Mouse (Mus musculus): Measurements from ENCODE around the gene Lypd5.
A peak's percentile ranks its signal among the peaks of the same experiment; 100 is the strongest.

The Lypd5 gene

DNA sequence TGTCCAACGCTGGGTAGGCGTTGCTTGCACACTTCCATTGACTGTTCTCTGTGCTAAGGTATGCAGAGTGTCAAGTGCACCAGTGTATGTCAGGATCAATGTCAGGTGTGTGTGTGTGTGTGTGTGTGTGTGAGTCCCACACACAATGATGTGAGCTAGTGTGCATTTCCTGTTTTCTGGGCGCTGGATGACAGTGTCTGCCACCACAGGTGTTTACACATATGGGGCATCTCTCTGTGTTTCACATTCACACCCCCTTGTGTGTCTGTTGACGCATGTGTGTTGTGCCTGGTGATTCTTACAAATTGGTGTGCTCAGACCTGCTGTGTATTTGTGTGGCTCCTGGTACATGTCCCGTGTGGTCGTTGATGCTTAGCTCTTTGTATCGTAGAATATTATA lies 19.9 kb downstream of the Lypd5 start:
- Histone ChIP-seq H3K27me3 (ENCODE audit: control insufficient read depth, insufficient read depth, low read length, poor library complexity, severe bottlenecking) (no peaks in the 10 kb centered on the region), H3K36me3 (ENCODE audit: control insufficient read depth, insufficient read depth, low read length, poor library complexity, severe bottlenecking) (no peaks in the 10 kb centered on the region)
- peak; percentile 35 for DNase-seq (ENCODE audit: low read depth, low spot score)

- Histone ChIP-seq H3K27me3 (ENCODE audit: control insufficient read depth, insufficient read depth, low read length, poor library complexity, severe bottlenecking) (no peaks in the 10 kb centered on the region), H3K36me3 (ENCODE audit: control insufficient read depth, insufficient read depth, low read length, poor library complexity, severe bottlenecking) (no peaks in the 10 kb centered on the region)
- peak; percentile 79 for DNase-seq (ENCODE audit: low read depth, low spot score)
These were observed 20.9 kb downstream of the Lypd5 start, which contains the start of gene Kcnn4 for GRCm38 (mm10) chr7:24369731-24370541. Gene Kcnn4 (plus strand): TSS chr7:24370263.

- DNase-seq (ENCODE audit: low read depth, low spot score): no peak
- H3K36me3 ChIP-seq (ENCODE audit: control insufficient read depth, insufficient read depth, low read length, poor library complexity, severe bottlenecking): no peaks in the 10 kb centered on the region
- H3K27me3 ChIP-seq (ENCODE audit: control insufficient read depth, insufficient read depth, low read length, poor library complexity, severe bottlenecking): no peaks in the 10 kb centered on the region
These were observed 22.2 kb downstream of the Lypd5 start for GRCm38 (mm10) chr7:24371012-24371808.

DNA sequence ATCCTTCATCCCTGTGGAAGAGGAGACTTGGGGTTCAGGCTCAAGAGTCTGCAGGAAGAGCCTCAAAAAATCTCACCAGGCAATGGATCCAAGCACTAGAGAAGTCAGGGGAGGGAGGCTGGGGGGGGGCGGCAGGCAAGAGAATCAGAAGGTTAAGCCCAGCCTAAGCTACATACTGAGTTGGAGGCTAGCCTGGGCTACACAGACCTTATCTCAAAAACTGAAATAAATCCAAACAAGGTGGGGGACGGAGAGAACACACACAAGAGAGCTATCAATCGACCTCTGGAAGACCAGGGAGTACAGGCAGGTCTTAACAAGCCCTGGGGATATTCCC lies 22.8 kb downstream of the Lypd5 start:
- no peak for DNase-seq (ENCODE audit: low read depth, low spot score)
- H3K27me3 ChIP-seq (ENCODE audit: control insufficient read depth, insufficient read depth, low read length, poor library complexity, severe bottlenecking): no peaks in the 10 kb centered on the region
- H3K36me3 ChIP-seq (ENCODE audit: control insufficient read depth, insufficient read depth, low read length, poor library complexity, severe bottlenecking): no peaks in the 10 kb centered on the region

GRCm38 (mm10) chr7:24372300-24372699 lies 23.3 kb downstream of the Lypd5 start:
- DNase-seq (ENCODE audit: low read depth, low spot score): no peak
- no peaks in the 10 kb centered on the region for H3K27me3 ChIP-seq (ENCODE audit: control insufficient read depth, insufficient read depth, low read length, poor library complexity, severe bottlenecking)
- H3K36me3 ChIP-seq (ENCODE audit: control insufficient read depth, insufficient read depth, low read length, poor library complexity, severe bottlenecking): no peaks in the 10 kb centered on the region

- Histone ChIP-seq H3K27me3 (ENCODE audit: control insufficient read depth, insufficient read depth, low read length, poor library complexity, severe bottlenecking) (no peaks in the 10 kb centered on the region), H3K36me3 (ENCODE audit: control insufficient read depth, insufficient read depth, low read length, poor library complexity, severe bottlenecking) (no peaks in the 10 kb centered on the region)
- no peak for DNase-seq (ENCODE audit: low read depth, low spot score)
These were observed 23.8 kb downstream of the Lypd5 start for GRCm38 (mm10) chr7:24372786-24373185.

DNA sequence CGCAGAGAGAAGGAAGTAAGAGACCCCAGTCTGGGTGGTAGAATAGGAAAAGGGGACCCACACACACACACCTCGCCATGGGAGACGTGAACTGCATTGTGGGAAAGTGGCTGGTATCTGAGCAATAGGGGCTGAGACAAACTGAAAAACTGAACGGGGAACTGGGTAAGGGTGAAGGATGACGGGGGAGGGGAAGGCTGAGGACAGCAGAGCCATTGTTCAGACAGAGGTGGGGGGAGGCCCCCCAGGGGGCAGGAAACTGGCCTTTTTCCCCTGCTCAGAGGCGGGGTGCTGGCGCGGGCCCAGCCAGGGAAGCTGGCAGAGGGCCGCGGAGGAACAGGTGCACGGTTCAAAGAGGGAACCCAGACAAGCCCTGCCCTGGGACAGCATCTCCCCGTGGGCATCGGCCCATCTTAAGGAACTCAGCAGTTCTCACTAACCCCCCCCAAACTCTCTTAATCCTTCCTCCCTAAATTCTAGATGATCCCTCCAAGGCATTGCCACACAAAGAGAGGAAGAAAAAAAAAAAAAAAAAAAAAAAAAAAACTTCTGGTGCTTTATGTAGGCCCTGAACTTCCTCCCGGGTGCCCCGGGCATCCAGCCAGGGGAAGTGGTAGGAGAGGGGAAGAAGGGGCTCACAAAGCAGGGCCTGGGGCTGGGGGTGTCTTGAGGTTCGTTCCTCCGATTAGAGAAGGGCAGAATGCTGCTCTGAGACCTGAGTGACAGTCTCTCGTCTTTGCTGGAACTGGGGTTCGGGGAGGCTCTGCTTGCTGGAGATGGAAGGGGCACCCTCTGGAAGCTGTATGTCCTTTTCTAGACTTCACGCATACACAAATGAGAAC lies 24.8 kb downstream of the Lypd5 start:
- Histone ChIP-seq H3K27me3 (ENCODE audit: control insufficient read depth, insufficient read depth, low read length, poor library complexity, severe bottlenecking) (no peaks in the 10 kb centered on the region), H3K36me3 (ENCODE audit: control insufficient read depth, insufficient read depth, low read length, poor library complexity, severe bottlenecking) (no peaks in the 10 kb centered on the region)
- DNase-seq (ENCODE audit: low read depth, low spot score): peak; percentile 69

GRCm38 (mm10) chr7:24376456-24376855 lies 27.5 kb downstream of the Lypd5 start:
- H3K27me3 ChIP-seq (ENCODE audit: control insufficient read depth, insufficient read depth, low read length, poor library complexity, severe bottlenecking): no peaks in the 10 kb centered on the region
- no peaks in the 10 kb centered on the region for H3K36me3 ChIP-seq (ENCODE audit: control insufficient read depth, insufficient read depth, low read length, poor library complexity, severe bottlenecking)
- no peak for DNase-seq (ENCODE audit: low read depth, low spot score)

DNA sequence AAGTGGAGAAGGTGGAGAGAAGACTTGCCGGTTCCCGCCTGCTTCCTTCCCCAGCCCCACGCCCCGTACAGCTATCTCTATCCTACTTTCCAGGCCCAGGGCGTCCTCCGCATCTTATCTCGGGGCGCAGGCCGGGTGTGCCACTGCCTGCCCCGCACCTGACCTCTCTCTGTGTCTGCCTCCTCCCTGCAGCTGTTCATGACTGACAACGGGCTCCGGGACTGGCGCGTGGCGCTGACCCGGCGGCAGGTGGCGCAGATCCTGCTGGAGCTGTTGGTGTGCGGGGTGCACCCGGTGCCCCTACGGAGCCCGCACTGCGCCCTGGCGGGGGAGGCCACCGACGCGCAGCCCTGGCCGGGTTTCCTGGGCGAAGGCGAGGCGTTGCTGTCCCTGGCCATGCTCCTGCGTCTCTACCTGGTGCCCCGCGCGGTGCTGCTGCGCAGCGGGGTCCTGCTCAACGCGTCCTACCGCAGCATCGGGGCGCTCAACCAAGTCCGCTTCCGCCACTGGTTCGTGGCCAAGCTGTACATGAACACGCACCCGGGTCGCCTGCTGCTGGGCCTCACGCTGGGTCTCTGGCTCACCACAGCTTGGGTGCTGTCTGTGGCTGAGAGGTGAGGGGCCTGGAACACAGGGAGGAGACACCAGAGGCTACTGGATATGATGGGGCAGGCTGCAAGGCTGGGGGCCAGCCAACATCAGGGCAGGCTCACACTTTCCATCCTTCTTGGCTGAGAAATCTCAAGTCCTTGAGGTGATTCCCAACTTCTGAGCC lies 28.3 kb downstream of the Lypd5 start:
- Histone ChIP-seq H3K27me3 (ENCODE audit: control insufficient read depth, insufficient read depth, low read length, poor library complexity, severe bottlenecking) (no peaks in the 10 kb centered on the region), H3K36me3 (ENCODE audit: control insufficient read depth, insufficient read depth, low read length, poor library complexity, severe bottlenecking) (no peaks in the 10 kb centered on the region)
- DNase-seq (ENCODE audit: low read depth, low spot score): no peak

DNA sequence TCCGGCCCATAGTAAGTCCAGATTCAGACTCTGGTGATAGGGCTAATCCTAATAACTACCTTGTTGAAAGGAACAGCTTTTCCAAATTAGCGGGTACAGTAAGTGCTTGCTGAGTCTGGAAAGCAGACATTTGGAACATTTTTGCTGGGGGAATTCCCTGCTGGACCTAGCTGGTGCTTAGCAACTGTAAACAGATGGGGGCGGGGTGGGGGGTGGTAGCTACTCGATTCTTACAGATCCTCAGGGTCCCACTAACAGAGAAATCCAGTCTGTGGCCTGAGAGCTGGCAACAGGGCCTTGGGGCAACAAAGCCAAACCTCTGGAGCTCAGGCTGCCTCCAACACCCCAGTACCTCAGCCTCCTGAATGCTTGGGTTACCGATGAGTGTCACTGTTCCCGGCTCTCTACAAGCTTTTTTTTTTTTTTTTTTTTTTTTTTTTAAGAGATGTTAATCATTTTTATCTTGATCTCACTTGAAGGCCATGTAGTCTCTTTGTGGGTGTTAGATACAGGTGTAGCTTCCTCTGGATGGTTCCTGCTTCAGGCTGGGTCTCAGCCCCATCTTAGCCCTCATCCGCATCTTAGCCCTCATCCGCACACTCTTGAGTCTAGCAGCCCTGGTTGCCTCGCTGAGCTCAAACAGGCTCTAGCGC lies 29.2 kb downstream of the Lypd5 start:
- H3K36me3 ChIP-seq (ENCODE audit: control insufficient read depth, insufficient read depth, low read length, poor library complexity, severe bottlenecking): no peaks in the 10 kb centered on the region
- DNase-seq (ENCODE audit: low read depth, low spot score): no peak
- H3K27me3 ChIP-seq (ENCODE audit: control insufficient read depth, insufficient read depth, low read length, poor library complexity, severe bottlenecking): no peaks in the 10 kb centered on the region

DNA sequence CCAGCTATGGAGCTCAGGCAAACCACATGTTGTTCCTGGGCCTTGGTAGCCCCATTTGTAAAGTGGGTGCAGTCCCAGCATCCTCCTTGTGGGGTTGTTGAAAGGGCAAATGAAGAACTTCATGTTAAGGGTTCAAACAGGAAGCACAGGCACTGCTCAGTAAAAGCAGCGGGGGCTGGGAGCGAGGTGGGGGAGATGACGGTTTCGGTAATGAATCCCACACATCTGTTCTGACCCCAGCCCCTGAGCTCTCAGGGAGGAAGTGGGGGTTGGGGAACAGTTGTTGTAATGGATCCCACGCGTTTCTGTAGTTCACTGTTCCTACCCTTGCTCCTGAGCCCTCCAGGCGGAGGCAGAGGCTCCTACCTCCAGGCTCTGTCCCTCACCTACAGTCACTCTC lies 30.9 kb downstream of the Lypd5 start:
- peak; percentile 51 for DNase-seq (ENCODE audit: low read depth, low spot score)
- no peaks in the 10 kb centered on the region for H3K36me3 ChIP-seq (ENCODE audit: control insufficient read depth, insufficient read depth, low read length, poor library complexity, severe bottlenecking)
- no peaks in the 10 kb centered on the region for H3K27me3 ChIP-seq (ENCODE audit: control insufficient read depth, insufficient read depth, low read length, poor library complexity, severe bottlenecking)

DNA sequence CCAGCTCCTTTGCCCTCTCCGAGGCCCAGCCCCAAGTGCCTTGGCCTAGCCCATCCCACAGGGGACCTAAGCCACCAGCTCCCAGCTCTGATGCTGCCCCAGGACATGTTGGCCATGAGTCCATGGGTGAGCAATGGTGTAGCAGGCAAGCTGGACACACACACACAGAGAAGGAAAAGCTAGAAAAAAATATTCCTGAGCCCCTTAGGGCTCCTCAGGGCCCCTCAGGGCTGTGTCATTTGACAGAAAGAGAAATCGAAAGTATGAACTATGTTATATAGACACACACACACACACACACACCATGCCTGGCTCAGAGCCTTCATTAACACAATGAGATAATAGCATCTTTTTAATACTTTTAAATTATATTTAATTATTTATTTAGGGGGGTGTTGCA lies 31.4 kb downstream of the Lypd5 start:
- Histone ChIP-seq H3K36me3 (ENCODE audit: control insufficient read depth, insufficient read depth, low read length, poor library complexity, severe bottlenecking) (no peaks in the 10 kb centered on the region), H3K27me3 (ENCODE audit: control insufficient read depth, insufficient read depth, low read length, poor library complexity, severe bottlenecking) (no peaks in the 10 kb centered on the region)
- DNase-seq (ENCODE audit: low read depth, low spot score): no peak

GRCm38 (mm10) chr7:24382730-24383372 lies 33.9 kb downstream of the Lypd5 start:
- no peaks in the 10 kb centered on the region for H3K27me3 ChIP-seq (ENCODE audit: control insufficient read depth, insufficient read depth, low read length, poor library complexity, severe bottlenecking)
- H3K36me3 ChIP-seq (ENCODE audit: control insufficient read depth, insufficient read depth, low read length, poor library complexity, severe bottlenecking): no peaks in the 10 kb centered on the region
- no peak for DNase-seq (ENCODE audit: low read depth, low spot score)

Measured in splenic B cell, adult 2 months (primary cell).